Mouse (Mus musculus) cerebellum, adult 11 months (tissue): ENCODE measurements around the gene Gas8.
"Not testable (repeated sequence)": the region's sequence is repeated elsewhere in the genome, so short reads cannot be mapped to it uniquely, and the experiment has no call there.

Experiments used
- DNase-seq: peaks from one replicate; pipeline ENCODE4 v3.0.0; 2022

Gene Gas8

GRCm38 (mm10) chr8:123515540-123515897 lies 3.1 kb upstream of the Gas8 start:
- no peak for DNase-seq

GRCm38 (mm10) chr8:123516596-123516995 lies 2.0 kb upstream of the Gas8 start:
- DNase-seq, result no peak

- DNase-seq, result no peak
Observed at GRCm38 (mm10) chr8:123518172-123518571, 462 bp upstream of the Gas8 start.

- DNase-seq, result not testable (repeated sequence)
Observed at GRCm38 (mm10) chr8:123520048-123520447, 1.4 kb downstream of the Gas8 start.

GRCm38 (mm10) chr8:123527720-123528489 lies 9.3 kb downstream of the Gas8 start:
- DNase-seq, result no peak

- DNase-seq, result no peak
Observed at GRCm38 (mm10) chr8:123536242-123536989, 17.8 kb downstream of the Gas8 start.

DNA sequence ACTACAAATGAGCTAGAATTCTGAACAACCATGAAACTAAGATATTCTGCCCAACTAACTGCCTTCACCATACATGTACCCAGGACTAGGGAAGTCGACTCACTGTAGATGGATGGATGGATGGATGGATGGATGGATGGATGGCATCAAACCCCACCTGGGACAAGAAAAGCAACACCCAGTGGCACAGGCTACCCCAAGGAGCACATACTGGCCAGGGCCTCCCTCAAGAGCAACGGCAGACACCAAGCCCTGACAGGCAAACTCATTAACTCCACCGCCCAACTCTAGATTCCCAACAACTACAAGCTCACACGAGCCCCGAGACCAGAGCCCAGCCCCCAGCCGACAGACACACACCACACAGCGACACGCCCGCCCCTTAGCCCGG lies 18.4 kb downstream of the Gas8 start:
- DNase-seq, result no peak

DNA sequence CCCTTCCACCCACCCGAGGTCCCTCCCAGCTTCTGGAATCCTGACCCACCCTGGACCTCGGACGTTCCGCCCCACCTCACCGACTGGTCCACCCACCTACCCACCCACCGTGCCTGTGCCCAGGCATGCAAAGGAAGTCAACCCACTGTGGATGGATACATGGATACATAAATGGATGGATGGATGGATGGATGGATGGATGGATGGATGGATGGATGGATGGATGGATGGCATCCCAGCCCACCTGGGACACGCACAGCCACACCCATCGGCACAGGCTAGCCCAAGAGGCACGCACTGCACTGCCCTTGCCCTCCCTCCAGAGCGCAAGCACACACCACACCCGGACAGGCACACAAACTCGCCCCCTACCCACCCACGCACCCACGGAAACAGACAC lies 19.0 kb downstream of the Gas8 start:
- peak; percentile 19 for DNase-seq

GRCm38 (mm10) chr8:123564221-123564620 lies 45.6 kb downstream of the Gas8 start:
- not testable (repeated sequence) for DNase-seq

DNA sequence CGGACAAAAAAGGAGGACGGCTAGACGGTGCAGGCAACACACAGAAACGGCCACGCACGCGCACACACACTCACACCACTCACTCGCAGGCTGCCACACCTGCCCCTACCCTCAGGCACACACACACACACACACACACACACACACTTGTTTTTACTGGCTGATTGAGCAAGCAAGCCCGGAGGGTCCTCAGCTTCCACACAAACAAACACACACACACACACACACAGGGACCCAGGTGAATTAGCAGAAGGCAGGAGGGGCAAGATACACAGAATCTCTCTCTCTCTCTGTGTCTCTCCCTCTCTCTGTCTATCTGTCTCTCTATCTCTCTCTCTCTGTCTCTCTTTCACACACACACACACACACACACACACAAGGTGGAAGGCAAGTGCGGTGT lies 56.8 kb downstream of the Gas8 start:
- not testable (repeated sequence) for DNase-seq
